9 mouse cellular contexts compared by ENCODE assay signal in the genomic region with DNA sequence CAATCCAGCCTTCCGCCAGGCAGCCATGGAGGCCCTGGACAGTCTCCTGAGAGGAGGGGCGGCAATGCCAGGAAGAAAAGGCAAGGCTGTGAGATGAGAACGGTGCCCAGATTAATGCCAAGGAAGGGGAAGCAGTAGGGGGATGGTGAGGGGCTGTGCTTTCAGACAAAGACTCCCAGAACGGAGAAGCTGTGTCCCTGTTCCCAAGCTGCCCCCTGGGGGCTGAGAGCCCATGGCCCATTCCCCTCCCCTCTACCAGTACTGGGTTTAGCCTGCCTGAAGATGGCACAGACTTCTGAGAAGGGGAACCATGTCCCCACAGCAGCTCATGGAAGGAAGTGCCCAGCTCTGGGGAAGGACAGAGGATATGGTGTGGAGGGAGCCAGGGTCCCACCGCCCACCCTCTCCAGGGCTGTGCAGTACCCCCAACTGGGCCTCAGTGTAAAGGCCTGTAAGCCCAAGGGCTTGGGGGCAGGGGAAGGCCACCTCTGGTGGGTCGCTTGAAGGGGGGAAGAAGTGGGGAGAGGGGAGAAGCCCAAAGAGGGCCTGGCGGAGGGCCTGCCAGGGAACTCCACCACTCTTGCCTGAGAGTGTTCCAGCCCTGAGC. TPM values are rescaled to one million over a fixed set of nuclear protein-coding genes. Genes with fewer than 3 reads are reported as not detected.
DNase-seq lines count a peak whose midpoint lies in the region; ATAC-seq and TF ChIP-seq lines count a peak whose summit lies in the region.
"Had no signal": no experiment of that assay in that cellular context is flagged by ENCODE, and none has a peak within 500 bp of the region (broad histone marks: within the 10 kb centered on the region; RNA-seq: fewer than 3 reads in every experiment).

No protein-coding gene starts in this region.

- peaks cover 25% of the 10 kb centered on the region for H3K4me1 ChIP-seq in kidney, embryonic 15.5 days
- H3K4me1 ChIP-seq in forebrain, embryonic 10.5 days, result peaks cover 54% of the 10 kb centered on the region
- peaks cover 28% of the 10 kb centered on the region for H3K4me1 ChIP-seq in hindbrain, embryonic 16.5 days (ENCODE audit: control insufficient read depth, insufficient read depth, low read depth, low read length)
- peaks cover 62% of the 10 kb centered on the region for H3K4me1 ChIP-seq in neural tube, embryonic 15.5 days

- no peak overlapping the region for H3K9ac ChIP-seq in kidney, embryonic 15.5 days
- H3K9ac ChIP-seq in hindbrain, embryonic 16.5 days (ENCODE audit: low read depth, low read length), result peak overlapping the region; percentile 18
- H3K9ac ChIP-seq in neural tube, embryonic 15.5 days (replicated peaks), result no peak overlapping the region
- H3K9ac ChIP-seq: liver, postnatal 0 days had no signal

- no peak overlapping the region for H3K4me3 ChIP-seq in kidney, embryonic 15.5 days (replicated peaks)
- peak overlapping the region; percentile 14; the same call in 1 of the 2 replicates for H3K4me3 ChIP-seq in forebrain, embryonic 10.5 days
- no peak overlapping the region for H3K4me3 ChIP-seq in hindbrain, embryonic 16.5 days (ENCODE audit: low read length)
- no peak overlapping the region for H3K4me3 ChIP-seq in neural tube, embryonic 15.5 days (replicated peaks)
- no peak overlapping the region for H3K4me3 ChIP-seq in gastrocnemius, adult 2 months

- WGBS in kidney, embryonic 15.5 days, result 51% methylated on average over 7 of the region's 7 CpGs
- 36% methylated on average over 7 of the region's 7 CpGs for WGBS in forebrain, embryonic 10.5 days
- WGBS in hindbrain, embryonic 16.5 days, result 30% methylated on average over 7 of the region's 7 CpGs
- WGBS in neural tube, embryonic 15.5 days, result 41% methylated on average over 7 of the region's 7 CpGs

- peaks cover 98% of the 10 kb centered on the region for H3K36me3 ChIP-seq in kidney, embryonic 15.5 days
- peaks cover 99% of the 10 kb centered on the region for H3K36me3 ChIP-seq in forebrain, embryonic 10.5 days (replicated peaks)
- peaks cover 21% of the 10 kb centered on the region for H3K36me3 ChIP-seq in hindbrain, embryonic 16.5 days (ENCODE audit: control insufficient read depth, insufficient read depth, low read length)
- H3K36me3 ChIP-seq in neural tube, embryonic 15.5 days, result peaks cover 69% of the 10 kb centered on the region

- H3K9me3 ChIP-seq in kidney, embryonic 15.5 days (replicated peaks), result no peaks in the 10 kb centered on the region
- peaks cover 5% of the 10 kb centered on the region; the same call in 1 of the 2 replicates for H3K9me3 ChIP-seq in forebrain, embryonic 10.5 days
- H3K9me3 ChIP-seq in hindbrain, embryonic 16.5 days (ENCODE audit: control insufficient read depth, low read length), result no peaks in the 10 kb centered on the region
- no peaks in the 10 kb centered on the region for H3K9me3 ChIP-seq in neural tube, embryonic 15.5 days (replicated peaks)

- no peak overlapping the region for H3K4me2 ChIP-seq in kidney, embryonic 15.5 days
- no peak overlapping the region for H3K4me2 ChIP-seq in hindbrain, embryonic 16.5 days (ENCODE audit: low read length)
- no peak overlapping the region for H3K4me2 ChIP-seq in neural tube, embryonic 15.5 days

- TF ChIP-seq CTCF in gastrocnemius, adult 2 months (IDR thresholded peaks at IDR 0.05), result no peak

- DNase-seq in kidney, postnatal 36 days, result no peak
- no peak for DNase-seq in forebrain, embryonic 10.5 days (ENCODE audit: extremely low spot score, low spot score)
- no peak for DNase-seq in gastrocnemius, adult 18-20 months (ENCODE audit: low spot score)
- no peak for DNase-seq in gastrocnemius, adult 2 months
- DNase-seq: kidney, adult 18-20 months; liver, postnatal 0 days had no signal

- no peaks in the 10 kb centered on the region for H3K27me3 ChIP-seq in kidney, embryonic 15.5 days
- no peaks in the 10 kb centered on the region for H3K27me3 ChIP-seq in forebrain, embryonic 10.5 days (ENCODE audit: poor library complexity, severe bottlenecking)
- H3K27me3 ChIP-seq in hindbrain, embryonic 16.5 days (replicated peaks; ENCODE audit: control insufficient read depth, insufficient read depth, low read length), result no peaks in the 10 kb centered on the region
- no peaks in the 10 kb centered on the region for H3K27me3 ChIP-seq in neural tube, embryonic 15.5 days (replicated peaks)

- no peak for ATAC-seq in kidney, embryonic 15.5 days (replicated peaks; ENCODE audit: low FRiP score)
- peak; percentile 52 for ATAC-seq in hindbrain, embryonic 16.5 days
- ATAC-seq in neural tube, embryonic 15.5 days (ENCODE audit: low FRiP score), result peak; percentile 22
- ATAC-seq: liver, postnatal 0 days had no signal

- intact Hi-C loops in gastrocnemius, adult 2 months (cut with DNase I), result no loop called here

- peak overlapping the region; percentile 52; the same call in 1 of the 2 replicates for H3K27ac ChIP-seq in kidney, embryonic 15.5 days
- peak overlapping the region; percentile 78 for H3K27ac ChIP-seq in forebrain, embryonic 10.5 days
- H3K27ac ChIP-seq in hindbrain, embryonic 16.5 days (ENCODE audit: low read depth, low read length), result peak overlapping the region; percentile 81
- peak overlapping the region; percentile 77 for H3K27ac ChIP-seq in neural tube, embryonic 15.5 days (replicated peaks)
- no peak overlapping the region for H3K27ac ChIP-seq in gastrocnemius, adult 2 months

RNA-seq across cellular contexts. Expression of a gene that starts 9.0 kb away (rescaled TPM):
- 15.9 and 16.0 TPM in 2 replicates for polyA plus RNA-seq in kidney, embryonic 15.5 days (2015; fragmentation: Nextera tagmentation; extraction: Ambion mirVana)
- 61.7 and 64.0 TPM in 2 replicates for polyA plus RNA-seq in forebrain, embryonic 10.5 days (2016; fragmentation: Nextera tagmentation; extraction: Ambion mirVana)
- 10.5 and 18.5 TPM in 2 replicates for polyA plus RNA-seq in hindbrain, embryonic 16.5 days (2015; fragmentation: Nextera tagmentation; extraction: Ambion mirVana)
- 14.8 and 15.3 TPM in 2 replicates for polyA plus RNA-seq in neural tube, embryonic 15.5 days (2015; fragmentation: Nextera tagmentation; extraction: Ambion mirVana)
- total RNA-seq in gastrocnemius, adult 18-20 months (2021), result 1 to 10 TPM; 2.2 to 2.7 TPM
- total RNA-seq in gastrocnemius, adult 2 months (2021), result 1 to 10 TPM; 1.6 to 2.0 TPM

RNA-seq across cellular contexts. Expression of a gene that starts 35.2 kb away (rescaled TPM):
- 74.6 and 75.3 TPM in 2 replicates for polyA plus RNA-seq in kidney, embryonic 15.5 days (2015; fragmentation: Nextera tagmentation; extraction: Ambion mirVana)
- polyA plus RNA-seq in forebrain, embryonic 10.5 days (2016; fragmentation: Nextera tagmentation; extraction: Ambion mirVana), result 106 and 107 TPM in 2 replicates
- polyA plus RNA-seq in hindbrain, embryonic 16.5 days (2015; fragmentation: Nextera tagmentation; extraction: Ambion mirVana), result 60.6 and 66.9 TPM in 2 replicates
- polyA plus RNA-seq in neural tube, embryonic 15.5 days (2015; fragmentation: Nextera tagmentation; extraction: Ambion mirVana), result 59.6 and 61.3 TPM in 2 replicates
- 10 to 100 TPM; 11.6 to 12.2 TPM for total RNA-seq in gastrocnemius, adult 18-20 months (2021)
- total RNA-seq in gastrocnemius, adult 2 months (2021), result 10 to 100 TPM in 1 of 2 experiments, 1 to 10 TPM in 1; 10.0 to 12.7 TPM

RNA-seq across cellular contexts. Expression of a gene that starts 58.7 kb away (rescaled TPM):
- 1,089 and 1,191 TPM in 2 replicates for polyA plus RNA-seq in kidney, embryonic 15.5 days (2015; fragmentation: Nextera tagmentation; extraction: Ambion mirVana)
- polyA plus RNA-seq in forebrain, embryonic 10.5 days (2016; fragmentation: Nextera tagmentation; extraction: Ambion mirVana), result 862 and 888 TPM in 2 replicates
- polyA plus RNA-seq in hindbrain, embryonic 16.5 days (2015; fragmentation: Nextera tagmentation; extraction: Ambion mirVana), result 1,071 and 1,270 TPM in 2 replicates
- 1,209 and 1,254 TPM in 2 replicates for polyA plus RNA-seq in neural tube, embryonic 15.5 days (2015; fragmentation: Nextera tagmentation; extraction: Ambion mirVana)
- total RNA-seq in gastrocnemius, adult 18-20 months (2021), result 100 to 1,000 TPM in 1 of 2 experiments, 10 to 100 TPM in 1; 72.3 to 102 TPM
- 100 to 1,000 TPM in 1 of 2 experiments, 10 to 100 TPM in 1; 72.4 to 113 TPM for total RNA-seq in gastrocnemius, adult 2 months (2021)
